Mouse (Mus musculus) intestine, embryonic 16.5 days (tissue): Measurements from ENCODE around the gene Uhrf1bp1l. TPM values are rescaled to one million over a fixed set of nuclear protein-coding genes. Genes with fewer than 3 reads are reported as not detected.

Experiments used
- ATAC-seq: fragments of 200-750 bp; cut with Nextera tagmentation; 2 replicates; pipeline ENCODE4 v1.8.0; 2017; ENCODE audit warnings: moderate TSS enrichment, moderate library complexity
- H3K27ac ChIP-seq: fragments of 300-500 bp; sonication (generic); 2 replicates; pipeline ENCODE4 v1.5.1; 2014; ENCODE audit warnings: mild to moderate bottlenecking, low read length
- H3K27me3 ChIP-seq: fragments of 300-500 bp; sonication (generic); replicated peaks from 2 replicates; pipeline ENCODE4 v1.6.1; 2014; ENCODE audit warnings: low read length, control low read depth, mixed read lengths; ENCODE audit not compliant: control insufficient read depth, insufficient read depth
- H3K36me3 ChIP-seq: fragments of 300-500 bp; sonication (generic); 2 replicates; pipeline ENCODE4 v1.6.1; 2014; ENCODE audit warnings: low read length, control low read depth; ENCODE audit not compliant: control insufficient read depth, insufficient read depth
- H3K4me1 ChIP-seq: fragments of 300-500 bp; sonication (generic); 2 replicates; pipeline ENCODE4 v1.6.1; 2014; ENCODE audit warnings: low read length, control low read depth, mixed read lengths; ENCODE audit not compliant: control insufficient read depth, insufficient read depth
- H3K4me2 ChIP-seq: fragments of 300-500 bp; sonication (generic); 2 replicates; pipeline ENCODE4 v1.6.1; 2014; ENCODE audit warnings: low read depth, low read length, control low read depth
- H3K4me3 ChIP-seq: fragments of 300-500 bp; sonication (generic); 2 replicates; pipeline ENCODE4 v1.5.1; 2014; ENCODE audit warnings: mild to moderate bottlenecking, low read length
- H3K9ac ChIP-seq: fragments of 300-500 bp; sonication (generic); 2 replicates; pipeline ENCODE4 v1.6.1; 2014; ENCODE audit warnings: low read depth, low read length
- H3K9me3 ChIP-seq: fragments of 300-500 bp; sonication (generic); 2 replicates; pipeline ENCODE4 v1.6.1; 2016; ENCODE audit warnings: low read length, control low read depth; ENCODE audit not compliant: control insufficient read depth
- WGBS: fragments of 180-500 bp; shearing (Covaris S2); extraction: QIAGEN DNeasy Blood & Tissue Kit; methylation state at CpG from one replicate; pipeline ENCODE4 v1.1.7; 2014; 5-methylcytosine and 5-hydroxymethylcytosine counted together
- polyA plus RNA-seq: library from polyadenylated mRNA; unstranded; fragments of >200 nt; fragmentation: Nextera tagmentation; extraction: Ambion mirVana; gene quantifications from 2 replicates; pipeline ENCODE4 v1.2.1, GENCODE M21; 2015

Gene Uhrf1bp1l
- polyA plus RNA-seq, 1 experiment from 2014 or later = 19.4 TPM

- 88% methylated on average over 5 of the region's 5 CpGs for WGBS
Observed at GRCm38 (mm10) chr10:89760772-89761171, 16.0 kb downstream of the Uhrf1bp1l start.

GRCm38 (mm10) chr10:89764457-89765121 is 19.8 kb downstream of the Uhrf1bp1l start:
- Histone ChIP-seq H3K9me3 (no peaks in the 10 kb centered on the region), H3K27me3 (no peaks in the 10 kb centered on the region), H3K4me2 (no peak overlapping the region), H3K36me3 (no peaks in the 10 kb centered on the region), H3K9ac (no peak overlapping the region), H3K4me3 (no peak overlapping the region), H3K4me1 (peaks cover 9% of the 10 kb centered on the region), H3K27ac (no peak overlapping the region)
- 73% methylated on average over 9 of the region's 9 CpGs for WGBS
- ATAC-seq = no peak

More at GRCm38 (mm10) chr10:89760772-89761171, 16.0 kb downstream of the Uhrf1bp1l start:
- no peak overlapping the region for H3K9ac ChIP-seq
- H3K4me3 ChIP-seq = no peak overlapping the region
- H3K27me3 ChIP-seq = no peaks in the 10 kb centered on the region
- no peak overlapping the region for H3K27ac ChIP-seq
- H3K9me3 ChIP-seq = no peaks in the 10 kb centered on the region
- no peaks in the 10 kb centered on the region for H3K36me3 ChIP-seq
- ATAC-seq = no peak
- peaks cover 2% of the 10 kb centered on the region; the same call in 1 of the 2 replicates for H3K4me1 ChIP-seq
- H3K4me2 ChIP-seq = no peak overlapping the region

- H3K36me3 ChIP-seq = no peaks in the 10 kb centered on the region
- H3K4me1 ChIP-seq = peaks cover 15% of the 10 kb centered on the region
- H3K27me3 ChIP-seq = no peaks in the 10 kb centered on the region
- no peak overlapping the region for H3K4me2 ChIP-seq
- H3K9ac ChIP-seq = no peak overlapping the region
- ATAC-seq = no peak
- H3K27ac ChIP-seq = no peak overlapping the region
- no peak overlapping the region for H3K4me3 ChIP-seq
- H3K9me3 ChIP-seq = no peaks in the 10 kb centered on the region
- 79% methylated on average over 11 of the region's 11 CpGs for WGBS
Observed at GRCm38 (mm10) chr10:89765790-89766714, 21.3 kb downstream of the Uhrf1bp1l start.

- Histone ChIP-seq H3K4me2 (peak overlapping the region; percentile 13), H3K4me1 (peaks cover 15% of the 10 kb centered on the region), H3K9me3 (no peaks in the 10 kb centered on the region), H3K4me3 (no peak overlapping the region), H3K27me3 (no peaks in the 10 kb centered on the region), H3K36me3 (no peaks in the 10 kb centered on the region), H3K9ac (no peak overlapping the region), H3K27ac (peak overlapping the region; percentile 3)
- ATAC-seq = peak; percentile 81
- WGBS = 61% methylated on average over 7 of the region's 7 CpGs
Observed at GRCm38 (mm10) chr10:89768352-89769020, 23.7 kb downstream of the Uhrf1bp1l start.

GRCm38 (mm10) chr10:89769096-89769495 is 24.3 kb downstream of the Uhrf1bp1l start:
- no peak overlapping the region for H3K9ac ChIP-seq
- H3K4me1 ChIP-seq = peaks cover 15% of the 10 kb centered on the region
- no peaks in the 10 kb centered on the region for H3K36me3 ChIP-seq
- peak overlapping the region; percentile 3 for H3K27ac ChIP-seq
- peak; percentile 81 for ATAC-seq
- H3K4me3 ChIP-seq = no peak overlapping the region
- no peaks in the 10 kb centered on the region for H3K9me3 ChIP-seq
- 0 out of 2 replicates have a peak overlapping the region, but pooled peaks have one; percentile 13 for H3K4me2 ChIP-seq
- 45% methylated on average over 4 of the region's 4 CpGs for WGBS
- no peaks in the 10 kb centered on the region for H3K27me3 ChIP-seq

GRCm38 (mm10) chr10:89771894-89772293 is 27.1 kb downstream of the Uhrf1bp1l start:
- Histone ChIP-seq H3K4me3 (no peak overlapping the region), H3K27me3 (no peaks in the 10 kb centered on the region), H3K9ac (no peak overlapping the region), H3K36me3 (no peaks in the 10 kb centered on the region), H3K27ac (no peak overlapping the region), H3K4me2 (no peak overlapping the region), H3K9me3 (no peaks in the 10 kb centered on the region), H3K4me1 (peaks cover 12% of the 10 kb centered on the region)
- no peak for ATAC-seq
- WGBS = 47% methylated on average over 2 of the region's 2 CpGs

GRCm38 (mm10) chr10:89776029-89776428 is 31.2 kb downstream of the Uhrf1bp1l start:
- Histone ChIP-seq H3K27ac (no peak overlapping the region), H3K4me1 (no peaks in the 10 kb centered on the region), H3K36me3 (no peaks in the 10 kb centered on the region), H3K9ac (no peak overlapping the region), H3K27me3 (no peaks in the 10 kb centered on the region), H3K4me2 (no peak overlapping the region), H3K9me3 (no peaks in the 10 kb centered on the region), H3K4me3 (no peak overlapping the region)
- no peak for ATAC-seq
- WGBS = 94% methylated on average over 6 of the region's 6 CpGs

GRCm38 (mm10) chr10:89791870-89792269 is 47.1 kb downstream of the Uhrf1bp1l start:
- H3K4me3 ChIP-seq = no peak overlapping the region
- no peaks in the 10 kb centered on the region for H3K4me1 ChIP-seq
- no peak overlapping the region for H3K4me2 ChIP-seq
- no peak overlapping the region for H3K27ac ChIP-seq
- no peaks in the 10 kb centered on the region for H3K36me3 ChIP-seq
- H3K9me3 ChIP-seq = no peaks in the 10 kb centered on the region
- ATAC-seq = no peak
- 89% methylated on average over 4 of the region's 4 CpGs for WGBS
- no peak overlapping the region for H3K9ac ChIP-seq
- H3K27me3 ChIP-seq = no peaks in the 10 kb centered on the region

GRCm38 (mm10) chr10:89794121-89794520 is 49.3 kb downstream of the Uhrf1bp1l start:
- Histone ChIP-seq H3K4me2 (no peak overlapping the region), H3K4me1 (no peaks in the 10 kb centered on the region), H3K27me3 (no peaks in the 10 kb centered on the region), H3K9me3 (no peaks in the 10 kb centered on the region), H3K4me3 (no peak overlapping the region), H3K36me3 (no peaks in the 10 kb centered on the region), H3K27ac (no peak overlapping the region), H3K9ac (no peak overlapping the region)
- WGBS = 87% methylated on average over 6 of the region's 6 CpGs
- ATAC-seq = no peak
